In the genomic region with DNA sequence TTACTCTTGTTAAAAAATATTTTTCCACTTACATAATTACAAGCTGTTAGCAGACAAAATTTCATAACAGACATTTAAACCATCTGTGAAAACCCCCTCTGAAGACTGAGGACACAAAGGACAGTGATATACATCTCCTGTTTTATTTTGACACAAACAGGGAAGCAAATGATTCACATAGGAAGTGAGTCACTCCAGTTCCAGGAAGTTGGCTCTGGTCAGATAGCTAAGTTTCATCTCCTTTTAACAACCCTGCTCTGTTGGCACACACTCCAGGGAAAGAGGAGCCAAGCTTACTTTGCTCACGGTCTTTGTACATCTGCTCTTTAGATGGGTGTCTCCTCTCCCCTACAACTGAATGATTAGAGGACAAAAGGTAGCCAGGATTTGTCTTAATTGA, we compare ENCODE assay signal across 28 mouse cellular contexts. TPM values are rescaled to one million over a fixed set of nuclear protein-coding genes. Genes with fewer than 3 reads are reported as not detected.
DNase-seq lines count a peak whose midpoint lies in the region; ATAC-seq and TF ChIP-seq lines count a peak whose summit lies in the region.
"Had no signal": no experiment of that assay in that cellular context is flagged by ENCODE, and none has a peak within 500 bp of the region (broad histone marks: within the 10 kb centered on the region; RNA-seq: fewer than 3 reads in every experiment).

No protein-coding gene starts in this region.

- H3K4me3 ChIP-seq in cortical plate, adult 2 months (ENCODE audit: insufficient read depth, low read length) = no peak overlapping the region
- H3K4me3 ChIP-seq in forebrain, postnatal 0 days (ENCODE audit: low read depth, low read length) = no peak overlapping the region
- H3K4me3 ChIP-seq: embryonic facial prominence, embryonic 10.5 days; embryonic facial prominence, embryonic 15.5 days; forebrain, embryonic 12.5 days; gastrocnemius, adult 2 months; hindbrain, embryonic 12.5 days; limb, embryonic 12.5 days; lung, embryonic 15.5 days; megakaryocyte, embryonic 14.5 days; midbrain, embryonic 12.5 days; myocyte; neural tube, embryonic 12.5 days had no signal

- no peak for ATAC-seq in forebrain, postnatal 0 days
- ATAC-seq: intestine, postnatal 0 days had no signal

- H3K9me3 ChIP-seq in forebrain, postnatal 0 days (ENCODE audit: low read length) = no peaks in the 10 kb centered on the region
- H3K9me3 ChIP-seq: embryonic facial prominence, embryonic 10.5 days; embryonic facial prominence, embryonic 15.5 days; forebrain, embryonic 12.5 days; hindbrain, embryonic 12.5 days; limb, embryonic 12.5 days; lung, embryonic 15.5 days; megakaryocyte, embryonic 14.5 days; midbrain, embryonic 12.5 days; neural tube, embryonic 12.5 days had no signal

- 26% methylated on average over 1 of the region's 1 CpGs for WGBS in forebrain, postnatal 0 days

- no peak for TF ChIP-seq CTCF in cortical plate, adult 2 months (IDR thresholded peaks at IDR 0.05; ENCODE audit: extremely low read depth, insufficient read depth, low read length)
- no peak for TF ChIP-seq CTCF in forebrain, postnatal 0 days (IDR thresholded peaks at IDR 0.05; ENCODE audit: low read depth)

- peaks cover 3% of the 10 kb centered on the region; the same call in 1 of the 2 replicates for H3K4me1 ChIP-seq in cortical plate, adult 2 months (ENCODE audit: control insufficient read depth, insufficient read depth, low read length)
- H3K4me1 ChIP-seq in forebrain, postnatal 0 days (ENCODE audit: insufficient read depth) = 0 out of 2 replicates have a peak, but pooled peaks cover 2% of the 10 kb centered on the region
- H3K4me1 ChIP-seq: embryonic facial prominence, embryonic 15.5 days had no signal

- no peaks in the 10 kb centered on the region for H3K27me3 ChIP-seq in forebrain, postnatal 0 days (ENCODE audit: insufficient read depth, low read length)
- H3K27me3 ChIP-seq: embryonic facial prominence, embryonic 15.5 days; forebrain, embryonic 12.5 days; hindbrain, embryonic 12.5 days; lung, embryonic 15.5 days; megakaryocyte, embryonic 14.5 days; midbrain, embryonic 12.5 days; neural tube, embryonic 12.5 days had no signal

- no peak for TF ChIP-seq POLR2A in cortical plate, adult 2 months (IDR thresholded peaks at IDR 0.05; ENCODE audit: extremely low read depth, insufficient read depth, low read length)

- no peaks in the 10 kb centered on the region for H3K36me3 ChIP-seq in forebrain, postnatal 0 days (ENCODE audit: insufficient read depth)
- H3K36me3 ChIP-seq: embryonic facial prominence, embryonic 10.5 days; embryonic facial prominence, embryonic 15.5 days; forebrain, embryonic 12.5 days; hindbrain, embryonic 12.5 days; limb, embryonic 12.5 days; lung, embryonic 15.5 days; midbrain, embryonic 12.5 days; neural tube, embryonic 12.5 days had no signal

- DNase-seq in right cerebral cortex, adult 18-20 months = peak; percentile 34
- no peak for DNase-seq in right cerebral cortex, adult 2 months (ENCODE audit: low spot score in 2 of 2)
- peak; percentile 3 for DNase-seq in MEL-GATA-1-ER (ENCODE audit: extremely low read depth, low read depth)
- no peak for DNase-seq in cerebellum, adult 8-10 months
- DNase-seq in forebrain, postnatal 0 days = no peak
- no peak for DNase-seq in embryo, embryonic 10.5 days (ENCODE audit: low spot score)
- DNase-seq: adrenal gland, postnatal 25 days; cerebellum, adult 11 months; cerebellum, adult 9-11 months; gastrocnemius, adult 2 months; gastrocnemius, postnatal 36 days; heart, postnatal 14 days; kidney, adult 9 months; kidney, postnatal 14 days; layer of hippocampus, postnatal 36 days; thymus, postnatal 4 days had no signal

- H3K9ac ChIP-seq in forebrain, postnatal 0 days = no peak overlapping the region
- H3K9ac ChIP-seq: embryonic facial prominence, embryonic 15.5 days; forebrain, embryonic 12.5 days; hindbrain, embryonic 12.5 days; limb, embryonic 12.5 days; lung, embryonic 15.5 days; midbrain, embryonic 12.5 days; neural tube, embryonic 12.5 days had no signal

- H3K27ac ChIP-seq in cortical plate, adult 2 months (ENCODE audit: insufficient read depth, low read length) = 0 out of 2 replicates have a peak overlapping the region, but pooled peaks have one; percentile 59
- H3K27ac ChIP-seq in forebrain, postnatal 0 days (ENCODE audit: low read depth, low read length) = no peak overlapping the region
- H3K27ac ChIP-seq: embryonic facial prominence, embryonic 10.5 days; embryonic facial prominence, embryonic 15.5 days; forebrain, embryonic 12.5 days; gastrocnemius, adult 2 months; hindbrain, embryonic 12.5 days; limb, embryonic 12.5 days; lung, embryonic 15.5 days; midbrain, embryonic 12.5 days; neural tube, embryonic 12.5 days had no signal

- no peak overlapping the region for H3K4me2 ChIP-seq in forebrain, postnatal 0 days (ENCODE audit: low read depth)
- H3K4me2 ChIP-seq: embryonic facial prominence, embryonic 15.5 days; forebrain, embryonic 12.5 days; hindbrain, embryonic 12.5 days; limb, embryonic 12.5 days; lung, embryonic 15.5 days; midbrain, embryonic 12.5 days; neural tube, embryonic 12.5 days had no signal

RNA-seq across cellular contexts. Expression of a gene that starts 50.6 kb away (rescaled TPM):
- 23.8 and 25.9 TPM in 2 replicates for polyA plus RNA-seq in cortical plate, adult 2 months (2012; rRNA removed)
- total RNA-seq in forebrain, postnatal 0 days (2014; rRNA removed) = 22.9 and 32.7 TPM in 2 replicates
- 19.5 and 21.6 TPM in 2 replicates for polyA plus RNA-seq in forebrain, postnatal 0 days (2015; fragmentation: Nextera tagmentation; extraction: Ambion mirVana)

Comparison
In these comparisons a context has a peak if more than half of its experiments do, and no peak if none do; other contexts are left out.
1. DNase-seq: peak in right cerebral cortex, adult 18-20 months (single experiment) and MEL-GATA-1-ER (single experiment); none in right cerebral cortex, adult 2 months (0 of 2), cerebellum, adult 8-10 months (single experiment), forebrain, postnatal 0 days (single experiment) and embryo, embryonic 10.5 days (single experiment).